Mouse (Mus musculus): ENCODE data around the gene Hdac5. TPM values are rescaled to one million over a fixed set of nuclear protein-coding genes. Genes with fewer than 3 reads are reported as not detected.

Gene Hdac5
- polyA plus RNA-seq, 1 experiment from 2014 or later, result 104 TPM

DNA sequence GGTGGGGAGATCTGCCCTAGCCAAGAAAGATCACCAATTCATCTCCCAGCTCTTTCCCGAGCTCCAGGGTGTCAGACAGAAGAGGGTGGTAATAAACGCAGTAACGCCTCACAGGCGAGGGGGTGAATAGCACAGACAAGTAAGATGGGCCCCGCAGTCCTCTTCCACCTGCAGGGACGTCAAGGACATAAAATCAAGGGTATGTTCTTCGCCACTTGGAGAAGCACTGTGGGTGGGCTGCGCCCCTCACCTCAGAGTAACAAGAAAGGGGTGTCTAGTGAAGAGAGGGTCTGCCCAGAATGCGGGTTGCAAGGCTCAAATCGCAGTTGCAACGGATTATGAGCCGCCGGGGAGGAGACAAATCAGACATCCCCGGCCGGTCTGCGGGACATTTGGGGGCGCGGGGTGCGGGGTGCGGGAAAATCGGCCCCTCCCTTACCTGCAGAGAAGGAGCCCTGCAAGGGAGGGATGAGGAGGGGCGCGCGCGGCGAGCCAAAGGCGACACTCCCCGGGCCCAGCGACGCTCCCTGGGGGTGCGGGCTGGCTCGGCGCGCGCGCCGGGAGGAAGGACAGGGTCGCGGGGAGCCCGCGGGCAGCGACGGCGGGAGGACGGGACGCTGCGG, 524 bp downstream of the Hdac5 start:
- H3K4me1 ChIP-seq, result peaks cover 51% of the 10 kb centered on the region
- peak; percentile 23; the same call in 1 of the 2 replicates for ATAC-seq (ENCODE audit: low FRiP score, low read depth)

DNA sequence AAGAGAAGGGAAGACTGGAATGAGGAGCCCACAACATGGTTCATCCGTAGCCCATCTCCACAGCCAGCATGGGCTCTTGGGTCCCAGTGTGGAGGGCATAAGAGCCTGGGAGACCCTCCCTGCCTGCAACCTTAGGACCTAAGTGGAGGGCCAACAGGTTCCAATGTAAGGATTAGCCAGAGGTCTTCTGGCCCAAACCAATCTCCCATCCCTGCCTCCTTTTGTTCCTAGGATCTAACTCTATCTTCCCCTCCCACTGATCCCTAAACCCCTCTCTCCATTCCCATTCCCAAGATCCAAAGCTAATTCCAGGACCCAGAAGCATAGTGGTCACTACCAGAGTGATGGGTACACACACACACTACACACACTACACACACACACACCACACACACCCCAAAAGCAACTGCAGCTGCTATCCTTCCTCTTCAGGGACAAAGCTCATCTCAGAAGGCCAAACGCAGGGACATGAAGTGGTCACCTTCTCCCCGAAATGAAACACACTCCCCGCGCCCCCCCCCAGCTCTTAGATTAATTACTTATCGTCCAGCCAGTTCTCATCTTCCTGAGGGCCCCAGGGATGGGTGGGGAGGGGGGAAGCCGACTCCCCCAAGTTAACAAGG, 1.2 kb downstream of the Hdac5 start:
- Histone ChIP-seq H3K9ac (peak overlapping the region; percentile 92), H3K27me3 (replicated peaks) (no peaks in the 10 kb centered on the region), H3K9me3 (no peaks in the 10 kb centered on the region), H3K4me1 (peaks cover 58% of the 10 kb centered on the region), H3K4me2 (replicated peaks) (peak overlapping the region; percentile 87), H3K27ac (peak overlapping the region; percentile 89; the same call in 1 of the 2 replicates), H3K36me3 (0 out of 2 replicates have a peak, but pooled peaks cover 15% of the 10 kb centered on the region), H3K4me3 (peak overlapping the region; percentile 93)
- ATAC-seq (ENCODE audit: low FRiP score, low read depth), result no peak
- WGBS, result 15% methylated on average over 7 of the region's 7 CpGs

More for the DNA sequence above, 524 bp downstream of the Hdac5 start:
- Histone ChIP-seq H3K4me3 (peak overlapping the region; percentile 93), H3K4me2 (replicated peaks) (peak overlapping the region; percentile 87), H3K36me3 (0 out of 2 replicates have a peak, but pooled peaks cover 8% of the 10 kb centered on the region), H3K9ac (peak overlapping the region; percentile 92), H3K27me3 (replicated peaks) (no peaks in the 10 kb centered on the region), H3K9me3 (no peaks in the 10 kb centered on the region), H3K27ac (peak overlapping the region; percentile 89)
- 1% methylated on average over 43 of the region's 47 CpGs for WGBS

- Histone ChIP-seq H3K4me1 (peaks cover 64% of the 10 kb centered on the region), H3K9me3 (no peaks in the 10 kb centered on the region), H3K9ac (peak overlapping the region; percentile 92), H3K4me2 (replicated peaks) (peak overlapping the region; percentile 87), H3K27ac (peak overlapping the region; percentile 68; the same call in 1 of the 2 replicates), H3K27me3 (replicated peaks) (no peaks in the 10 kb centered on the region), H3K36me3 (0 out of 2 replicates have a peak, but pooled peaks cover 15% of the 10 kb centered on the region), H3K4me3 (peak overlapping the region; percentile 93)
- WGBS, result 19% methylated on average over 9 of the region's 9 CpGs
- ATAC-seq (ENCODE audit: low FRiP score, low read depth), result peak; percentile 8
Measured at GRCm38 (mm10) chr11:102228191-102228545, 1.8 kb downstream of the Hdac5 start.

DNA sequence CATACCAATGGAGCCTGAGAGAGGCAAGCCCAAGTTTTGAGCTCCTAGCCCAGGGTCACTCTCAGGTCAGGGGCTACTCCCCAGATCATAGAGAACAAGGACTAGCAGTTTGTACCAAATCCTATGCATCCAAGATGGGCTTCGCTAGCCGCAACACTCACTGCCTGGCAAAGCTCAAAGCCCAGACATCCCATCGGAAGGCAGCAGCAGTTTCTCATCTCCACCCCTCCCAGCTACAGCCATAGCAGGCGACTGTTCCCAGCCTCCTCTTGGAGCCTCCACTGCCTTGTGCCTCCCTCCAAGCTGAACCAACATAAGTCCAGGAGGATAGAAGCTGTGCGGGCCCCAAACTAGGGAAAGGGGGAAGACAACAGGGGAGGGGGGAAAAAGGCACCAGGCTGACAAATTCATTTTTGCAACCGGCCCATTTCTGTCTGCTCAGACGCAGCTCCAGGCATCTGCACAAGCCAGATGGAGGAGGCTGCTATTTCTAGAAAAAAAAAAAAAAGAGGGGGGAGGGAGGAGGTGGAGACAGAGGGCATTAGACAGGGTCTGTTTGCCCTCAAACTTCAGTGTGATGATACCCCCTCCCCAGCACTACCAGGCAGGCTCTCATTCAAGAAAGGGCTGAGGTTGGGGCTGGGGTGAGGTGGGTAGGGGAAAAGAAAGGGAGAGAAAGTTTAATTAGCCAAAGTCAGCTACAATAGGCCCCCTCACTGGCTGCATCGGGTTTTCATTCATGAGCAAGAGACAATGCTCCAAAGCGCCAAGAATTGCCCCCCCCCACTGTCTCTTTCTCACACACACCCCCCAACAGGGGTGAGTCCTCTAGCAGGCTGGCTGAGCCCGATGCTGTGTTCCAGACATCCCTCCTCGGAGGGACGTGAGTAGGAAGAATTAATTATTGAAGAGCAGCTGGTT, 2.4 kb downstream of the Hdac5 start:
- peak overlapping the region; percentile 93 for H3K4me3 ChIP-seq
- H3K4me2 ChIP-seq (replicated peaks), result peak overlapping the region; percentile 87
- H3K27ac ChIP-seq, result peak overlapping the region; percentile 68
- peak; percentile 59 for ATAC-seq (ENCODE audit: low FRiP score, low read depth)
- H3K4me1 ChIP-seq, result peaks cover 70% of the 10 kb centered on the region
- WGBS, result 13% methylated on average over 12 of the region's 12 CpGs
- H3K9ac ChIP-seq, result peak overlapping the region; percentile 54
- no peaks in the 10 kb centered on the region for H3K27me3 ChIP-seq (replicated peaks)
- H3K9me3 ChIP-seq, result no peaks in the 10 kb centered on the region
- H3K36me3 ChIP-seq, result peaks cover 19% of the 10 kb centered on the region; the same call in 1 of the 2 replicates

DNA sequence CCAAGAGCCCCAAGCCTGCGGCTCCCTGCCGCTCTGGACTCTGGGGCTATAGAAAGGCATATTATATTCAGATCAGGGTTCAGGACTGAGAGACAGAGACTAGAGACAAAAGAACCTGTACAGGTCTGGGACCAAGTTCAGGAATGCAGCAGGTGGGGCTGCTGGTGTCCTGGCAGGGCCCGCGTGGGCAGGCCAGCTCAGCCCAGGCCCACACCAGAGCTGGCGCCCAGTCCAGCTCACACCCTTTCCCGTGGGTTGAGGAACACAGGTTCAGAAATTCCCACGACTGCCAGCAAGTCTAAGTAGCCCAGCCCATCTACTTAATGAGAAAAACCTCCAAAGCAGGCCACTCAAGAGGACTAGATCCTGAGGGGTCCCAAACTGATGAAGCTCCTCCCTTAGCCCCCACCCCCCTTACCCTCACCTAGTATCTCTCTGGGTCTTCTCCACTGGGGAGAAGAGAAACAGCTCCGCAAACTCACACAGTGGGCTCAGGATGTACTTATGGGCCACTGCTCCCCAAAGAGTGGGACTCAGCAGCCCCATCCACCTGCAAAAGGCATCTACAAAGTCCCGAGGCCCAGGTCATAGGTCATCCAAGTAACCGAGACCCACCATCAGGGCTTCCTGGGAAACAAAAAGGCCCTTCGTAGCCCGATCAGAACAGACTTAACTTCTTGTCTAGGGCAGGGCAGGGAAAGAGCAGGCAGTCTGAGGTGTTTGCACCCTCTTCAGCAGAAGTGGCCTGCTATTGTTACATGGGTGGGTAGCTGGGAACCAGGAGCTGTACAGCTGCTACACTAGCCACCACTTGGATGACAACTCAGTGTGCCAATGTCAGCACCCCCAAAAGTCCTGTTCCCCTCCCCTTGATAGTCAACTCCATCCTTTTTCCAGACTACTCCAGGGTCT, 3.6 kb downstream of the Hdac5 start:
- Histone ChIP-seq H3K4me3 (0 out of 2 replicates have a peak overlapping the region, but pooled peaks have one; percentile 93), H3K27ac (no peak overlapping the region), H3K27me3 (replicated peaks) (no peaks in the 10 kb centered on the region), H3K4me2 (replicated peaks) (peak overlapping the region; percentile 87), H3K36me3 (peaks cover 30% of the 10 kb centered on the region), H3K9me3 (no peaks in the 10 kb centered on the region), H3K4me1 (peaks cover 70% of the 10 kb centered on the region), H3K9ac (no peak overlapping the region)
- no peak for ATAC-seq (ENCODE audit: low FRiP score, low read depth)
- WGBS, result 70% methylated on average over 12 of the region's 12 CpGs

DNA sequence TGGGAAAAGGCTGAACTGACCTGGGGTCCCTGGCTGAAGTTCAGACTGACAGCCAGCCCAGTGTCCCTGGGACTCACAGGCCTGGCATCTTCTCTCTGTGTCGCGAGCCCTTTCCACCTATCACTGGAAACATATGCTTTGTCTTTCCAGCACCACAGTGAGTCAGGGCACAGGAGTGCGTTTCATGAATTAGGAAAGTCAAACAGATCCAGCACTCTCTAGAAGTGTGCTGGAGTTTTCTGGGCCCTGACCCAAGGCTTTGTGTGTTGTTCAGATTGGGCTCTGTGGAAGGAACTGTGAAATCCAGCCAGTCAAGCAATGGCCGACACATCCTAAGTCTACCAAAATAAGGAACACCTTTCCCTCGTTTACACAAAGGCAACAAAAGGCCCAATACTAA, 4.7 kb downstream of the Hdac5 start:
- Histone ChIP-seq H3K4me3 (no peak overlapping the region), H3K4me1 (peaks cover 73% of the 10 kb centered on the region)

GRCm38 (mm10) chr11:102224686-102225085, 5.3 kb downstream of the Hdac5 start:
- 8% methylated on average over 22 of the region's 22 CpGs for WGBS
- no peaks in the 10 kb centered on the region for H3K9me3 ChIP-seq
- peak overlapping the region; percentile 47 for H3K4me2 ChIP-seq (replicated peaks)
- H3K36me3 ChIP-seq, result peaks cover 38% of the 10 kb centered on the region
- H3K9ac ChIP-seq, result peak overlapping the region; percentile 53
- no peak overlapping the region for H3K27ac ChIP-seq
- H3K4me3 ChIP-seq, result no peak overlapping the region
- no peak for ATAC-seq (ENCODE audit: low FRiP score, low read depth)
- H3K27me3 ChIP-seq (replicated peaks), result no peaks in the 10 kb centered on the region
- peaks cover 78% of the 10 kb centered on the region for H3K4me1 ChIP-seq

More for the DNA sequence above, 4.7 kb downstream of the Hdac5 start:
- ATAC-seq (ENCODE audit: low FRiP score, low read depth), result no peak
- no peaks in the 10 kb centered on the region for H3K9me3 ChIP-seq
- peaks cover 36% of the 10 kb centered on the region for H3K36me3 ChIP-seq
- no peak overlapping the region for H3K27ac ChIP-seq
- H3K4me2 ChIP-seq (replicated peaks), result peak overlapping the region; percentile 47
- 70% methylated on average over 5 of the region's 5 CpGs for WGBS
- H3K27me3 ChIP-seq (replicated peaks), result no peaks in the 10 kb centered on the region
- peak overlapping the region; percentile 3; the same call in 1 of the 2 replicates for H3K9ac ChIP-seq

GRCm38 (mm10) chr11:102223166-102223565, 6.8 kb downstream of the Hdac5 start:
- H3K4me2 ChIP-seq (replicated peaks), result no peak overlapping the region
- no peak overlapping the region for H3K9ac ChIP-seq
- H3K36me3 ChIP-seq, result peaks cover 39% of the 10 kb centered on the region
- no peak overlapping the region for H3K4me3 ChIP-seq
- no peak for ATAC-seq (ENCODE audit: low FRiP score, low read depth)
- peaks cover 79% of the 10 kb centered on the region for H3K4me1 ChIP-seq
- no peaks in the 10 kb centered on the region for H3K27me3 ChIP-seq (replicated peaks)
- no peak overlapping the region for H3K27ac ChIP-seq
- 48% methylated on average over 6 of the region's 6 CpGs for WGBS
- no peaks in the 10 kb centered on the region for H3K9me3 ChIP-seq

DNA sequence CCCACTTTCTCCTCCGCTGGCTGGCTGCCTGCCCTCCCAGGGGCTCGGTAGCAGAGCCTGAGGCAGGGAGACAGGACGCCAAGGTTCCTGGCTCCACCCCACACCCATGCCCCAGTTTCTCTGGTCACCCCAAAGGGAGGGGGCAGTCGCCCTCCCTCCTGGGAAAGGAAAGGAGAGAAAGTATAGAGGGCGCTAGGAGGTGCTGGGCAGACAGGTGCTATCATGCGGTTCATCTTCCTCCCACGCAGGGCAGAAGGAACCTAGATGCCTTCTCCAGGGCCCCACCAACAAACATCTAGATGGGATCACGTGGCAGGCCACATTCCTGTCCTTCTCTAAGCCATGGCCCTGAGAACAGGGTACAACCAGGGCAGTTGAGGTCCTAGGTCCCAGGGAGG, 8.0 kb downstream of the Hdac5 start:
- 86% methylated on average over 8 of the region's 8 CpGs for WGBS
- Histone ChIP-seq H3K36me3 (peaks cover 50% of the 10 kb centered on the region), H3K4me2 (replicated peaks) (no peak overlapping the region), H3K9ac (no peak overlapping the region), H3K27ac (no peak overlapping the region), H3K4me1 (peaks cover 79% of the 10 kb centered on the region), H3K27me3 (replicated peaks) (no peaks in the 10 kb centered on the region), H3K4me3 (no peak overlapping the region), H3K9me3 (no peaks in the 10 kb centered on the region)
- no peak for ATAC-seq (ENCODE audit: low FRiP score, low read depth)

- WGBS, result 85% methylated on average over 8 of the region's 8 CpGs
- no peak overlapping the region for H3K27ac ChIP-seq
- peaks cover 50% of the 10 kb centered on the region for H3K36me3 ChIP-seq
- no peak overlapping the region for H3K4me3 ChIP-seq
- ATAC-seq (ENCODE audit: low FRiP score, low read depth), result no peak
- H3K4me1 ChIP-seq, result peaks cover 78% of the 10 kb centered on the region
- no peaks in the 10 kb centered on the region for H3K27me3 ChIP-seq (replicated peaks)
- no peaks in the 10 kb centered on the region for H3K9me3 ChIP-seq
- H3K9ac ChIP-seq, result no peak overlapping the region
- no peak overlapping the region for H3K4me2 ChIP-seq (replicated peaks)
Measured at GRCm38 (mm10) chr11:102221243-102221953, 8.6 kb downstream of the Hdac5 start.

GRCm38 (mm10) chr11:102220451-102220850, 9.5 kb downstream of the Hdac5 start:
- H3K9me3 ChIP-seq, result no peaks in the 10 kb centered on the region
- WGBS, result 73% methylated on average over 6 of the region's 6 CpGs
- H3K36me3 ChIP-seq, result peaks cover 50% of the 10 kb centered on the region
- no peak overlapping the region for H3K9ac ChIP-seq
- H3K4me3 ChIP-seq, result no peak overlapping the region
- no peak overlapping the region for H3K4me2 ChIP-seq (replicated peaks)
- no peak overlapping the region for H3K27ac ChIP-seq
- H3K4me1 ChIP-seq, result peaks cover 76% of the 10 kb centered on the region
- H3K27me3 ChIP-seq (replicated peaks), result no peaks in the 10 kb centered on the region
- ATAC-seq (ENCODE audit: low FRiP score, low read depth), result no peak
